Mouse (Mus musculus) liver, embryonic 15.5 days (tissue): ENCODE data around the gene Oprd1. TPM values are rescaled to one million over a fixed set of nuclear protein-coding genes. Genes with fewer than 3 reads are reported as not detected.

Experiments
- ATAC-seq: fragments of 200-750 bp; cut with Nextera tagmentation; 2 replicates; pipeline ENCODE4 v1.8.0; 2017; ENCODE audit warnings: moderate number of reproducible peaks, mild to moderate bottlenecking, moderate library complexity; ENCODE audit not compliant: insufficient read depth
- H3K27ac ChIP-seq: fragments of 300-500 bp; sonication (generic); replicated peaks from 2 replicates; pipeline ENCODE4 v1.5.1; 2015; ENCODE audit warnings: mild to moderate bottlenecking, inconsistent platforms
- H3K27me3 ChIP-seq: fragments of 300-500 bp; sonication (generic); 2 replicates; pipeline ENCODE4 v1.6.1; 2015; ENCODE audit warnings: mild to moderate bottlenecking, inconsistent platforms
- H3K36me3 ChIP-seq: fragments of 300-500 bp; sonication (generic); replicated peaks from 2 replicates; pipeline ENCODE4 v1.6.1; 2015; ENCODE audit warnings: moderate library complexity, mild to moderate bottlenecking, inconsistent platforms
- H3K4me1 ChIP-seq: fragments of 300-500 bp; sonication (generic); replicated peaks from 2 replicates; pipeline ENCODE4 v1.6.1; 2015; ENCODE audit warnings: inconsistent platforms
- H3K4me2 ChIP-seq: fragments of 300-500 bp; sonication (generic); 2 replicates; pipeline ENCODE4 v1.6.1; 2015; ENCODE audit warnings: moderate library complexity, mild to moderate bottlenecking, inconsistent platforms
- H3K4me3 ChIP-seq: fragments of 300-500 bp; sonication (generic); replicated peaks from 2 replicates; pipeline ENCODE4 v1.5.1; 2015; ENCODE audit warnings: mild to moderate bottlenecking, inconsistent platforms
- H3K9ac ChIP-seq: fragments of 300-500 bp; sonication (generic); 2 replicates; pipeline ENCODE4 v1.6.1; 2015; ENCODE audit warnings: moderate library complexity, mild to moderate bottlenecking, inconsistent platforms
- H3K9me3 ChIP-seq: fragments of 300-500 bp; sonication (generic); replicated peaks from 2 replicates; pipeline ENCODE4 v1.6.1; 2016; ENCODE audit warnings: inconsistent platforms
- WGBS: fragments of 180-500 bp; shearing (Covaris S2); methylation state at CpG from one replicate; pipeline ENCODE4 v1.1.7; 2015; ENCODE audit warnings: mixed read lengths; ENCODE audit not compliant: insufficient replicate concordance; 5-methylcytosine and 5-hydroxymethylcytosine counted together
- polyA plus RNA-seq: library from polyadenylated mRNA; unstranded; fragments of >200 nt; fragmentation: Nextera tagmentation; extraction: Ambion mirVana; gene quantifications from 2 replicates; pipeline ENCODE4 v1.2.1, GENCODE M21; 2015

The Oprd1 gene
- polyA plus RNA-seq, 1 experiment from 2014 or later = not detected

- H3K36me3 ChIP-seq = no peaks in the 10 kb centered on the region
- no peaks in the 10 kb centered on the region for H3K9me3 ChIP-seq
- no peak overlapping the region for H3K4me2 ChIP-seq
- WGBS = 70% methylated on average over 3 of the region's 3 CpGs
- no peak overlapping the region for H3K9ac ChIP-seq
- ATAC-seq = no peak
- H3K27me3 ChIP-seq = 0 out of 2 replicates have a peak, but pooled peaks cover 3% of the 10 kb centered on the region
- H3K4me1 ChIP-seq = no peaks in the 10 kb centered on the region
- H3K4me3 ChIP-seq = no peak overlapping the region
- H3K27ac ChIP-seq = no peak overlapping the region
Measured at GRCm38 (mm10) chr4:132167436-132167835, 23.1 kb upstream of the Oprd1 start.

GRCm38 (mm10) chr4:132166350-132167290 lies 22.3 kb upstream of the Oprd1 start:
- 54% methylated on average over 16 of the region's 16 CpGs for WGBS
- no peaks in the 10 kb centered on the region for H3K4me1 ChIP-seq
- no peak overlapping the region for H3K27ac ChIP-seq
- H3K27me3 ChIP-seq = no peaks in the 10 kb centered on the region
- H3K9me3 ChIP-seq = no peaks in the 10 kb centered on the region
- H3K4me2 ChIP-seq = no peak overlapping the region
- no peak for ATAC-seq
- no peak overlapping the region for H3K4me3 ChIP-seq
- no peak overlapping the region for H3K9ac ChIP-seq
- H3K36me3 ChIP-seq = no peaks in the 10 kb centered on the region

GRCm38 (mm10) chr4:132165691-132166090 lies 21.4 kb upstream of the Oprd1 start:
- no peak for ATAC-seq
- H3K9ac ChIP-seq = no peak overlapping the region
- WGBS = 68% methylated on average over 14 of the region's 14 CpGs
- no peaks in the 10 kb centered on the region for H3K27me3 ChIP-seq
- no peaks in the 10 kb centered on the region for H3K4me1 ChIP-seq
- H3K4me2 ChIP-seq = no peak overlapping the region
- H3K9me3 ChIP-seq = no peaks in the 10 kb centered on the region
- H3K27ac ChIP-seq = no peak overlapping the region
- no peak overlapping the region for H3K4me3 ChIP-seq
- no peaks in the 10 kb centered on the region for H3K36me3 ChIP-seq

GRCm38 (mm10) chr4:132156941-132157622 lies 12.8 kb upstream of the Oprd1 start:
- no peak overlapping the region for H3K4me3 ChIP-seq
- no peak overlapping the region for H3K9ac ChIP-seq
- H3K4me2 ChIP-seq = no peak overlapping the region
- H3K27me3 ChIP-seq = peaks cover 3% of the 10 kb centered on the region; the same call in 1 of the 2 replicates
- no peaks in the 10 kb centered on the region for H3K36me3 ChIP-seq
- ATAC-seq = no peak
- 56% methylated on average over 12 of the region's 12 CpGs for WGBS
- no peaks in the 10 kb centered on the region for H3K4me1 ChIP-seq
- H3K9me3 ChIP-seq = no peaks in the 10 kb centered on the region
- no peak overlapping the region for H3K27ac ChIP-seq

GRCm38 (mm10) chr4:132154877-132155670 lies 10.8 kb upstream of the Oprd1 start:
- Histone ChIP-seq H3K4me2 (no peak overlapping the region), H3K4me3 (no peak overlapping the region), H3K4me1 (no peaks in the 10 kb centered on the region), H3K9me3 (no peaks in the 10 kb centered on the region), H3K9ac (no peak overlapping the region), H3K27ac (no peak overlapping the region), H3K27me3 (peaks cover 3% of the 10 kb centered on the region; the same call in 1 of the 2 replicates), H3K36me3 (no peaks in the 10 kb centered on the region)
- 10% methylated on average over 6 of the region's 6 CpGs for WGBS
- no peak for ATAC-seq

- Histone ChIP-seq H3K9me3 (no peaks in the 10 kb centered on the region), H3K27ac (no peak overlapping the region), H3K4me1 (no peaks in the 10 kb centered on the region), H3K4me2 (no peak overlapping the region), H3K9ac (no peak overlapping the region), H3K36me3 (no peaks in the 10 kb centered on the region), H3K4me3 (no peak overlapping the region), H3K27me3 (peaks cover 8% of the 10 kb centered on the region)
- 44% methylated on average over 1 of the region's 1 CpGs for WGBS
- ATAC-seq = no peak
Measured at GRCm38 (mm10) chr4:132151673-132152072, 7.4 kb upstream of the Oprd1 start.

GRCm38 (mm10) chr4:132146201-132146600 lies 1.9 kb upstream of the Oprd1 start:
- H3K9me3 ChIP-seq = no peaks in the 10 kb centered on the region

GRCm38 (mm10) chr4:132145092-132145491 lies 806 bp upstream of the Oprd1 start:
- Histone ChIP-seq H3K9ac (no peak overlapping the region), H3K27me3 (peaks cover 73% of the 10 kb centered on the region), H3K4me1 (peaks cover 3% of the 10 kb centered on the region), H3K36me3 (no peaks in the 10 kb centered on the region), H3K27ac (no peak overlapping the region), H3K9me3 (no peaks in the 10 kb centered on the region), H3K4me2 (0 out of 2 replicates have a peak overlapping the region, but pooled peaks have one; percentile 51), H3K4me3 (no peak overlapping the region)
- no peak for ATAC-seq
- 13% methylated on average over 10 of the region's 10 CpGs for WGBS

More at GRCm38 (mm10) chr4:132146201-132146600, 1.9 kb upstream of the Oprd1 start:
- Histone ChIP-seq H3K4me1 (peaks cover 3% of the 10 kb centered on the region), H3K4me3 (no peak overlapping the region), H3K4me2 (no peak overlapping the region), H3K27ac (no peak overlapping the region), H3K36me3 (no peaks in the 10 kb centered on the region), H3K27me3 (peaks cover 62% of the 10 kb centered on the region), H3K9ac (no peak overlapping the region)
- no peak for ATAC-seq
- WGBS = 53% methylated on average over 5 of the region's 5 CpGs

GRCm38 (mm10) chr4:132138640-132139039 lies 5.6 kb downstream of the Oprd1 start:
- no peak for ATAC-seq
- Histone ChIP-seq H3K4me3 (no peak overlapping the region), H3K9ac (no peak overlapping the region), H3K4me2 (no peak overlapping the region), H3K36me3 (no peaks in the 10 kb centered on the region), H3K27me3 (peaks cover 38% of the 10 kb centered on the region), H3K4me1 (no peaks in the 10 kb centered on the region), H3K27ac (no peak overlapping the region), H3K9me3 (no peaks in the 10 kb centered on the region)
- WGBS = 53% methylated on average over 2 of the region's 2 CpGs

GRCm38 (mm10) chr4:132137013-132137412 lies 7.3 kb downstream of the Oprd1 start:
- Histone ChIP-seq H3K27ac (no peak overlapping the region), H3K27me3 (peaks cover 26% of the 10 kb centered on the region), H3K9ac (no peak overlapping the region), H3K4me3 (no peak overlapping the region), H3K4me2 (no peak overlapping the region), H3K9me3 (no peaks in the 10 kb centered on the region), H3K36me3 (no peaks in the 10 kb centered on the region), H3K4me1 (no peaks in the 10 kb centered on the region)
- no peak for ATAC-seq
- WGBS = 59% methylated on average over 7 of the region's 7 CpGs
